Mouse (Mus musculus): ENCODE results near the gene Pmp22.

Pmp22 gene

GRCm38 (mm10) chr11:63163550-63163949 is 34.8 kb downstream of the Pmp22 start:
- DNase-seq (ENCODE audit: low spot score): no peak

- DNase-seq (ENCODE audit: low spot score): no peak
Observed at GRCm38 (mm10) chr11:63163986-63164682, 35.4 kb downstream of the Pmp22 start.

- no peak for DNase-seq (ENCODE audit: low spot score)
Observed at GRCm38 (mm10) chr11:63164756-63165484, 36.1 kb downstream of the Pmp22 start.

GRCm38 (mm10) chr11:63167826-63168225 is 39.0 kb downstream of the Pmp22 start:
- no peak for DNase-seq (ENCODE audit: low spot score)

- DNase-seq (ENCODE audit: low spot score): no peak
Observed at GRCm38 (mm10) chr11:63168551-63169258, 39.9 kb downstream of the Pmp22 start.

- no peak for DNase-seq (ENCODE audit: low spot score)
Observed at GRCm38 (mm10) chr11:63171977-63172376, 43.2 kb downstream of the Pmp22 start.

GRCm38 (mm10) chr11:63173604-63174003 is 44.8 kb downstream of the Pmp22 start:
- no peak for DNase-seq (ENCODE audit: low spot score)

GRCm38 (mm10) chr11:63175302-63175701 is 46.5 kb downstream of the Pmp22 start:
- DNase-seq (ENCODE audit: low spot score): no peak

- no peak for DNase-seq (ENCODE audit: low spot score)
Observed at GRCm38 (mm10) chr11:63176416-63176815, 47.6 kb downstream of the Pmp22 start.

GRCm38 (mm10) chr11:63180262-63181101 is 51.7 kb downstream of the Pmp22 start:
- DNase-seq (ENCODE audit: low spot score): no peak

- no peak for DNase-seq (ENCODE audit: low spot score)
Observed at GRCm38 (mm10) chr11:63188803-63189202, 60.0 kb downstream of the Pmp22 start.

- no peak for DNase-seq (ENCODE audit: low spot score)
Observed at GRCm38 (mm10) chr11:63198070-63198469, 69.3 kb downstream of the Pmp22 start.

GRCm38 (mm10) chr11:63201989-63202535 is 73.3 kb downstream of the Pmp22 start:
- DNase-seq (ENCODE audit: low spot score): no peak
